Mouse (Mus musculus) neutrophil, adult 5-6 weeks (primary cell): ENCODE measurements around the gene RPS10-NUDT3. TPM values are rescaled to one million over a fixed set of nuclear protein-coding genes. Genes with fewer than 3 reads are reported as not detected.

Source experiments
- ATAC-seq: fragments of 151-379, 151-347 bp; 2 replicates; pipeline ENCODE4 v1.8.0; 2017; ENCODE audit warnings: mild to moderate bottlenecking, moderate TSS enrichment; ENCODE audit not compliant: insufficient number of reproducible peaks, poor library complexity, low FRiP score, severe bottlenecking; ENCODE audit errors: extremely low read depth
- total RNA-seq: library from RNA; stranded (forward); fragments of 200-1000 nt; gene quantifications from 2 replicates; pipeline ENCODE4 v1.2.3, GENCODE M21; 2017

RPS10-NUDT3 gene
- total RNA-seq, 1 experiment from 2014 or later, result 39.0 TPM

DNA sequence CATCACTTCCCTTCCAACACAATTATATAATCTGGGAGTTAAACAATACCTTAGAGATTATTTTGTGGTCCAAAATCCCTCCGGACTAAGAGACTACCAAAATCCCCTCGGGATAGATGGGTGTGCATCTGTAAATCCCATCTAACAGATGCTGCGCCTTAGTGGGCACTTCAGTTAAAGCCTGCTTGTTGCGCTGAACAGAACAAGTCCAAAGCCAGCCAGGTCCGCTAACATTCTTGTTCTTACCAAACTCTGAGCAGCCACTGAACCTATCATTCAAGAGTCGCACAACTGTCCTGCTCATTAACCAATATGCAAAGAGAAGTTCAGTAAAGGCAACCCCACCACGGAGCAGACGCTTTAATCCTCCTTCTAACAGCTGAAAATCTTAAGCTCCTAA, 13.9 kb downstream of the RPS10-NUDT3 start:
- ATAC-seq, result no peak

- ATAC-seq, result no peak
Observed at GRCm38 (mm10) chr17:27615388-27615787, 19.6 kb downstream of the RPS10-NUDT3 start.

DNA sequence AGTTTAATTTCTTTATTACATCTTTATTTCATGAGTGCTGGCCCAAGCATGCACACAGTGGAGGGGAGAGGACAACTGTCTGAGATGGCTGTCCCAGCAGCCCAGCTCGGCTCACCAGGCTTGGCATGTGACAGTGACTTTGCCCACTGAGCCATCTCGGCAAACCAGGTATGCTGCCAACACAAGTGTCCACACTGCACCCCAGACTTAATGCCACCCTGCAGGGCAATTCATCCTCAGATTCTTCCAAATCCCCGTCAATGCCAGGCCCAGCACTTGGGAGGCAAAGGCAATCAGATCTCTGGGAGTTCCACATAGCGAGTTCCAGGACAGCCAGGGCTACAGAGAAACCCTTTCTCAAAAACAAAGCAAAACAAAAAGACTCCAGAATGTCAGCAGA, 22.0 kb downstream of the RPS10-NUDT3 start:
- no peak for ATAC-seq

DNA sequence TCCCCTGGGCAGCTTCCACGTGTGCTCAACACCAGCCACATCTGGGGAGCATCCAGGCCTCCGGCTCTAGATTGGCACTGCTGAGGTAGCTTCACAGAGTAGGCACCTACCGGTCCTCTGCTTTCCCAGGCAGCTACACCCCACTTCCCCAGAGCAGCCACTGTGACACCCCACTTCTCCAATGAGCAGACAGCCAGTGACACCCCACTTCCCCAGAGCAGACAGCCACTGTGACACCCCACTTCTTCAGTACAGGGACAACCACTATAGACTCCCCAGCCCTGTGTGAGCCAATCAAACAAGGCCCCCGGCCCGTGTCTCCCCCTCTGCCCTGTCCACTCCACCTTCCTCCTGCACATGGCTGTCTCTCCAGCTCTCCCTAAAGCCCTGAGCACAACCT, 23.0 kb downstream of the RPS10-NUDT3 start:
- 0 out of 2 replicates have a peak, but pooled peaks have one; percentile 23 for ATAC-seq

DNA sequence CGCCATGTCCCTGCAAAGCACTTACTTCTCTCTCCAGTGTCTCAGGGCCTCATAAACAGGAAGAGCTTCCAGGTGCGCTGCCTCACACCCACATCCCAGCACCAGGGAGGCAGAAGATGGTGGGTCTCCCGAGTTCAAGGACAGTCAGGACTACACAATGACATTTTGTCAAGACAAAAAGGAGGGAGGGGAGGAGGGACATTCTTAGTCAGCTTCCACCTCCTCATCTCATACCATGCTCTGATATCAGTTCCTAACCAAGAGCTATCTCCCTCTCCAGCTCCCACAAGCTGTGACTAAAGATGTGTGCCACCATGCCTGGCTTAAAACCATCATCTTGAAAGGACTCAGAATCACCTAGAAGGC, 23.5 kb downstream of the RPS10-NUDT3 start:
- ATAC-seq, result no peak

DNA sequence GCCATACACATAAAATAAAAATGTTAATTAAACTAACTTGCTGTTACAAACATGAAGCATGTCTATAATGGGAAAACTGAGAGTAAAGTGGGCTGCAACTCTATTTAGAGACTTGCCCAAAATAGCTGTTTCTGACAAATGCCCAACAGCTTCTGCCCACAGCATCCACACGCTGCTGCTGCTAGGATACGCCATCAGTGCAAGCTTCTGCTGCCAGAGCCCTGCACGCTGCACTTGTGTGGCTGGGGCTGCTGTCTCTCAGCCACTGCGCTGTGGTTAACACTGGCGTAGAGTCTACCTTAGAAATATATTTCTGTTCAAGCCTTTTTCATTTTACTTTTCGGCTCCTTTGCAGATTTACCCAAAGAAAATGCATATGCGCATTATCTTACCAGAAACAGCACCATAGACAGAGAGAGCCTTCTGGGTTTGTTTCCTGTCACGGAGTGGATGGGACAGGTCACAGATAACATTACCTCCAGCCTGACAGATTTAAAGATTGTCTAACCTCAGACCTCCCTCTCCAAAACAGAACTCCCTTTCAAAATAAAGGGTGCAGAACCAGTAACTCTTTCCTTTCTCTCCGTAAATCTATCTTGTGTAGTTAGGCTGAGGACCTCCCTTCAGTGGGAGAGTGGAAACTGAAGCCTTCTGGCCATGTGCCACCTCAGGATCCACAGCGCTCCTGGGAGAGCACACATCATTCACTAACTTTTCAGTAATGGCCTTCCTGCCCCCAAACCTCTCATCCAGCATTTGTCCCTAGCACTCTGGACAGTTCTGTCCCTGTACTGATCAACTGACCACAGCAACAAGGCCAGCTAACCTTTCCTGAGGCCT, 24.1 kb downstream of the RPS10-NUDT3 start:
- no peak for ATAC-seq

GRCm38 (mm10) chr17:27609576-27609975, 25.4 kb downstream of the RPS10-NUDT3 start:
- no peak for ATAC-seq

- ATAC-seq, result no peak
Observed at GRCm38 (mm10) chr17:27603522-27604234, 31.3 kb downstream of the RPS10-NUDT3 start.

- ATAC-seq, result no peak
Observed at GRCm38 (mm10) chr17:27603036-27603435, 32.0 kb downstream of the RPS10-NUDT3 start.

GRCm38 (mm10) chr17:27600869-27601268, 34.2 kb downstream of the RPS10-NUDT3 start:
- no peak for ATAC-seq

DNA sequence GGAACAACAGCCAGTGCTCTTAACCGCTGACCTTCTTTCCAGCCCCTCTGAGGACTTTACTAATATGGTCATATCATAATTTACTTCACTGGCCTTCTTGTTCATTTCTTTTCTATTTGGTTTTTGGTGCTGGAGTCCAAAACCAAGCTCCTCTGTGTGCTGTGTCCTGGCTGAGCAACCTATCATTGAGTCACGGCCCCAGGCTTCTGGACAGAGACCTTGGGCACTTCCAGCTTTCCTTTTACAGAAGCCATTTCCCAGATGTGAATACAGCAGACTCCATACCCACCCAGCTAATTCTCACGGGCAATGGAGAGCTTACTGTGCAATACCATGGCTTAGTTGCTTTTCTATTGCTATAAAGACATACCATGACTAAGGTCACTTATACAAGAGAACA, 34.7 kb downstream of the RPS10-NUDT3 start:
- ATAC-seq, result no peak

DNA sequence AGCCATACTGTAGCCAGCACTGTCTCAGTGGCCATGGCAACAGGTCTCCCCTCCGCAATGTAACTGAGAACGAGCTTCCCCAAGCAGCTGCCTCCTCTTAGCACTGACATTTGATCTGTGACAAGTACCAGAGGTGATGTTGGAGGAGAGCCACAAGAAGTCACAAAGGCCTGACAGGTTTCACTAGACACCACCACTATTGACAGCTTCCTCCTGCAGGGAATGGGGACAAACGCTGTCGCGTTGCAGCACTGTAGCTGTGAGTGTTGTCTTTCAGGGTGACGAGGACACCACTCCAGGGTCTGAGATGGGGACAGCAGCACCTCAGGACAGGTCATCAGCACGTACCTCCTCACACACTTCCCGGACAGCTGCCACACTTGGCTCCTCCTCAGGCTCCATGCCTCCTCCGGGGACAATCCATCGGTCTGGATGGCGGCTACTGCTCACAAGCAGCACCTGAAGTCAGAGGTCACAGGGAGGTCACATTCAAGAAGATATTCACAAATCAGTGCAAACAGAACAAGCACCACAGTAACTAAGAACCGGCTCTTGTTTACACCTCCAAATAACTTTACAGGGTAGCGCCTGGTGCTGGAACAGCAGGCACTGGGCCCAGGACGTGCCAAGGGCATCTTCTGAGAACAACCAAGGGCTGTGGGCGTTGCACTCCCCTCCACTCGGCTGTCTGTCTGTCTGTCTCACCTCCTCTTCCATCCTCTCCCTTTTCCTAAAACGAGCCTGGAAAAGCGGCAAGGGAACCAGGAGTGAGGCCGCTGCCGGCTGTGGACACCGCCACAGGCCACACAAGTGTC, 38.4 kb downstream of the RPS10-NUDT3 start:
- ATAC-seq, result no peak

DNA sequence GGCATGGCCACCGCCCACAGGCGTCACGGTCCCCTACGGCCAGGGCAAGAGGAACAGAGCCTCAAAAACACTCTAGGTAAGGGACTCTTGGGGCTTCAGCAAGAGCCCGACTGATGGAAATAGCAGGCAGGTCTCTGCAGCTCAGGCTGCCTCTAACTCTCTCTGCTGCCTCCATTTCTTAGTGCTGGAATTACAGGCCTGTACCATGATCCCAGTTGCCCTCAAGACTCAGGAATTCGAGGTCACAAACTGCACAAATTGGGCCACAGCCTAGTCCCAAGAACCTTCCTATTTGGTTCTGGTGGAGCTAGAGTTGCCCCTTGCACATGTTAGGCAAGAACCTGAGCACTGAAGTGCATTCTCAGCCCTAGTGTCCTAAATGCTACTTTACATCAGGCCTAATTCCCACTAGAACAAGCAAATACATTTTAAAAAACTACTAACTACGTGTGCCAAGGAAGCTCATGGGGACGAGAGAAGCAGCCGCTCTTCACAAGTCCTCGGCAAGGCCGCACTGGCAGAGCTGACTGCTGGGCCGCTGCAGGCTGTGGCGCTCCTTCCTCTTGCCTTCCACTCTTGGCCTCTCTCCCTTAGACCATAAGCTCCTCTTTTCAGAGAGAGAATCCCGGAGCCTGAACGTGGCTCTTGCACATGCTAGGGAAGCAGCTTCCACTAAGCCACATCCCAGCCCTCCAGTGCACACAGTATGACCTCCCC, 39.2 kb downstream of the RPS10-NUDT3 start:
- ATAC-seq, result no peak

DNA sequence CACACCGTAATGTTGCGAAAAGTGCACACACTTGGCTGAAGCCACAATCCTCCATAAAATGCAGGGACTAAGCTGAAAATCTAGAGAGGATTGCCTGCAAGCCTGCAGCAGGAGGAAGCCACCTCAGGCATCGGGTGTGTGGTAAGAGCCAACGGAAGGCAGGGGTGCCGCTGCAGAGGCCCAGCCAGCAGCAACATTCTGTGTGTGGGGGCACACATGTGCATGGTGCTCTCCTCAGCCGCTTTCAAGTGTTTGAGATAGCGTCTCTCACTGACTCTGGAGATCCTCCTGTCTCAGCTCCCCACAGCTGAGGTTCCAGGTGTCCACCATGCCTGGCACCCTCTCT, 42.5 kb downstream of the RPS10-NUDT3 start:
- ATAC-seq, result no peak

DNA sequence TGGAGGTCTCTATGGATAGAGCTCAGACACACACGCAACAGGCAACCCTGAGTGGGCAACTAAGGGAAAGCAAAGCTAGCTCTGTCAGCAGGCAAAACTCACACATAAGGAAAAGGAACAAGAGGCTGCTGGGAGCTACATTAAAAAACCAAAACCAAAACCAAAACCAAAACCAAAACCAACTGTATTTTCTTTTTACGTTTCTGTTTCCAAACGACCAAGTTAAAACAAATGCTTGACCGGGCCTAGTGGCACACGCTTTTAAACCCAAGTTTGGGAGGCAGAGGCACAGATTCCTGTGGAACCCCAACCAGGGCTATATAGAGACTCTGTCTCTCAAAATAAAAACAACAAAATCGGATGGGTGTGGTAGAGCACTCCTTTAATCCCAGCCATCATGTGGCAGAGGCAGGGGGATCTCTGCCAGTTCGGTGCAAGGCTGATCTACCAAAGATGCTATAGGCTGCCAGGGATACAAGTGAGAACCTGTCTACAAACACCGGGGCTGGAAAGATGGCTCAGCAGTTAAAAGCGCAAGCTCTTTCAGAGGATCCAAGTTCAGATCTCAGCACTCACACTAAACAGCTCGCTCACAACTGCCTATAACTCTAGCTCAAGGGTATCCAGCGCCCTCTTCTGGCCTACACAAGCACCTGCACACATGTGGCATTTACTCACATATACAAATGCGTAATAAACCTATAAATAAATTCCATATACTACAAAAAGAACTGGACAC, 43.0 kb downstream of the RPS10-NUDT3 start:
- ATAC-seq, result peak; percentile 72

- no peak for ATAC-seq
Observed at GRCm38 (mm10) chr17:27588231-27588630, 46.8 kb downstream of the RPS10-NUDT3 start.

DNA sequence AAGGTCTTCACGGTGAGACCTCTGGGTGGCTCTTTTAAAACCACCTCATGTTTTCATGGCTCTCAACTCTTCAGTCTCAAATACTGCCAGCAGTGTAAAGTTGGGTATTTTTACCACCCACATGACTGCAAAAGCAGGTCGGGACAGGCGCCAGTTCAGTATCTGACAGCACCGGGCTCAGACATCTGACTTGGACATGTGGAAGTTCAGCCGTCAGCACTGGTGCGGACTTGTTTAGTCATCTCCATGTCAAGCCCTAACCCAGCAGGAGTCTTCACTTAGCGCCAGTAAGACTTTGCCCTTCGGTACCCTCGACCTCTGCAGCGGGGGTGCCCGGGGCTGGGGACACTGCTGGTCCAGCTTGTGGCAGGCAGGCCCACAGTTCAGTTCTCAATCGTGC, 47.8 kb downstream of the RPS10-NUDT3 start:
- ATAC-seq, result no peak

- no peak for ATAC-seq
Observed at GRCm38 (mm10) chr17:27586661-27587060, 48.4 kb downstream of the RPS10-NUDT3 start.
